Mouse (Mus musculus) urinary bladder, postnatal 4 days (tissue): Measurements from ENCODE around the gene Thtpa.
A peak's percentile ranks its signal among the peaks of the same experiment; 100 is the strongest.

Source experiments
- DNase-seq, 2 experiments: peaks; one replicate each; pipeline ENCODE4 v3.0.0; 2021 to 2022; ENCODE audit warnings: low spot score in 2 of 2

Thtpa gene

DNA sequence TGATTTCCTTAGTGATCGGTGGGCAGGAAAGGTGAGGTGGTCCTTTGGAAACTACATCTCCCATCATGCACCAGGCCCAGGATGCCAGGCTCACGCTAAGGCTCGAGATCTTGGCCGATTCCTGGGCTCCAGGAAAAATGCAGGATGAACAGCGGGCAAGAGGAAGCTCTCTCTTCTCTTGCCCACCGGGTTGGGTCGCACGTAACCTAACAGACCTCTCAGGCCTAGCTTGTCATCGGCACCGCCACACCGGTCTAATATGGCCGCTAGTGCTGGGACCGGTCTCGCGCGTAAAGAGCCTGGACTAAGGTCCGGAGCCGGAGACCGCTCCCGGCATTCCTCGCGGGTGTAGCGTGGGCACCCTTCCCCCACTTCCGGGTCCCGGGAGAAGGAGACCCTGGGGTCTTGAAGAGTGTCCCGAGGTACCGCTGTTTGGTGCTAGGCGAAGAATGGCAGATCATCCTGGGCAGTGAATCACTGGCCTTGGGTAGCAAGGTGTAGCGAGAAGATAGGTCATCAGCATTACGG, at the start of gene Thtpa:
Gene Thtpa (plus strand): TSS at position 81 of the 528 bp plus-strand sequence.
- peak; percentile 74 to 77 for DNase-seq

DNA sequence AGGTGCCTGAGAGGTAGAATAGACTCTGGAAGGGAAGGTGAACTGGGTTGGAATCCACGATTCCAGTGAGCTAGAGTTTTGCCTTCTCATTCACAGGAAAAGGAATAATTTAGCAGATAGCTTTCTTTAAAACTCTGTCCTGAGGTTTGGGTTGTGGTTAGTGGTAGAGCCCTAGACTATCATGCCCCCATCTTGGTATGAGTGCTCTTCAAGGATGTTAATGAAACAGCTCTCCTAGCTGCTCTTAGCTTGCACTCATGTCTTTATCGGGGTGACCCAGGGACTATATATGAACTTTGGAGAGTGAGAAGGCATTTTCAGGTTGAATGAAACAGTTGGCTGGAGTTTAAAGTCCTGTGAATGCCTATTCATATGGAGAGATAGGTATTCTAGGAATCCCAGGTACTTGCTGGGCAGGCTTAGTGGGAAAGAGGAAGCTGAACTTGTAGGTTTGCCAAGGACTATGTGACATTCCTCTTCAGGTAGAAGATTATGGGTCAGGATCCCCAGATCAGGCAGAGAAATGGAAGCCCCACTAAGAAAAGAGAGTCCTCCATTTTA, 46.5 kb upstream of the Thtpa start:
- DNase-seq, result no peak

DNA sequence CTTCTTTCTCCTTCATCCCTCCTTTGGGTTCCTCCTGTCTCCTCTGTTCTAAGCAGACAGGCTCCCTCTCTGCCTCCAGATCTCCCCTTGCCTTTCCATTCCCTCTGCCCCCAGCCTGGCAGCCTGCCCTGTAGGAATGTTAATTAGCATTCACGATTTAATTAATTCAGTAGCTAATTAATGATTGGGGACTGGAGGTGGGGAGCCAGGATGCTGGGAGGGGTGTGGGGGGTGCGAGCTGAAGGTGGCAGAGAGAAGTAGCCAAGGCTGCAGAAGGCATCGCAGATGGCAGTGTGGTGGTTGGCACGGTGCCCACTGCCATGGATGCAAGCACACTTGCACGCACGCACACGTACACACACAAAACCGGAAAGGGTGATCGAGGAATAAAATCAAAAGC, 42.1 kb upstream of the Thtpa start:
- DNase-seq, result no peak

DNA sequence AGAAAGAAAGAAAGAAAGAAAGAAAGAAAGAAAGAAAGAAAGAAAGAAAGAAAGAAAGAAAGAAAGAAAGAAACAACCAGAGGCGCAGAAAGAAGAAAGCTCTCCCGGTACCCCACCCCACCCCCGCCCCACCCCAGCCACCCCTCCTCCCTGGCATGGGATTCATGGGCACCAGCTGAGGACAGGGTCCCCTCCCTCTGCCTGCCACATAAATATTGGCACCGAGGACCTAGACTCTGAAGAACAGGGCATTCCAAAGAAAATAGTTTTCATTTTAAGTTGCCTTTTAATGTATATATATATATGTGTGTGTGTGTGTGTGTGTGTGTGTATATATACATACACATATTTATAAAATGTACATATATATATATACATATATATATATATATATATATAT, 41.5 kb upstream of the Thtpa start:
- no peak for DNase-seq

DNA sequence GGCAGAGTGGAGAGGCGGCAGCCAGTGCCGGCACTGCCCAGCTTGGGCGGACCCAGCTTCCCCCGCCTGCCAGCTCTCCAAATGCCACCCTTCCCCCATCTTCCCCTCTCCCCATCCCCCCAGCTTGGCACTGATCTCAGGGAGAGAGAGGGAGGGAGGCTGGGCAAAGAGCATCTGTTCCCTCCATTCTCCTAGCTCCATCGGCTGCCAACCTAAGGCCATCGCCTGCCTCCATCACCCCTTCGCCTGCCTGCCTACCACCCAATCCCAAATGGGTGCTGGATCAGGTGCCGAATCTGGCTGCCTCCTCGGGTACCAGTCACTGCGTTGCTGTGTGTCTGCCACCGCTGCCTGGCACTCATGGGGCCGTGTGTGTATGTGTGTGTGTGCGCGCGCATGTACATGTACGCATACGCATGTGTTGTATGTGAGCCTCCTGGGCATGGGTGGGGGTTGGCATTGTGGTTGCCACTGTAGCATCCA, 40.8 kb upstream of the Thtpa start:
- no peak for DNase-seq

DNA sequence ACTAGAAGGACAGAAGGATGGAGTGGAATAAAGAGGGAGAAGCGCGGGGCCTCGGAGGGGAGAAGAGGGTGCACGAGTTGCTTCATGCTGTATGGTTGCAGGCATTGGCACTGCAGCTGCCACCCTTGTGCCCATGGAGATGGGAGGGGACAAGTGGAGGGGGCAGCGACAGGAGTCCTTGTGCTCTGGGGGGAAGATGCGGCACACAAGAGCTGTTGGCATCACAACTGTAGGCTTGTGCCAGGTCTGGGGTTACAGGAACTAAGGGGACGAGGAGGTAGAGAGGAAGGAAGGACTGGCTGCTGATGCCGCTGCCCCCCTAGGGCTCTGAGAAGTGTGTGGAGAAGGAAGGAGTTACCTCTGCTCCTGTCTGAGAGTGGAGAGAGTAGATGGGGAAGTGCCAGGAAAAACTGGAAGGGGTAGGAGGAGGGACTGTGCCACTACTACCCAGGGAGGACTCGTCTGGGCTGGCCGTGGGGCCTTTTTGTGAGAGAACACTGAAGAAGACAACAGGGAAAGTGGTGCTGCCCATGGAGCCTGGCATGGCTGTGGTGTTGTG, 40.3 kb upstream of the Thtpa start:
- DNase-seq, result no peak

DNA sequence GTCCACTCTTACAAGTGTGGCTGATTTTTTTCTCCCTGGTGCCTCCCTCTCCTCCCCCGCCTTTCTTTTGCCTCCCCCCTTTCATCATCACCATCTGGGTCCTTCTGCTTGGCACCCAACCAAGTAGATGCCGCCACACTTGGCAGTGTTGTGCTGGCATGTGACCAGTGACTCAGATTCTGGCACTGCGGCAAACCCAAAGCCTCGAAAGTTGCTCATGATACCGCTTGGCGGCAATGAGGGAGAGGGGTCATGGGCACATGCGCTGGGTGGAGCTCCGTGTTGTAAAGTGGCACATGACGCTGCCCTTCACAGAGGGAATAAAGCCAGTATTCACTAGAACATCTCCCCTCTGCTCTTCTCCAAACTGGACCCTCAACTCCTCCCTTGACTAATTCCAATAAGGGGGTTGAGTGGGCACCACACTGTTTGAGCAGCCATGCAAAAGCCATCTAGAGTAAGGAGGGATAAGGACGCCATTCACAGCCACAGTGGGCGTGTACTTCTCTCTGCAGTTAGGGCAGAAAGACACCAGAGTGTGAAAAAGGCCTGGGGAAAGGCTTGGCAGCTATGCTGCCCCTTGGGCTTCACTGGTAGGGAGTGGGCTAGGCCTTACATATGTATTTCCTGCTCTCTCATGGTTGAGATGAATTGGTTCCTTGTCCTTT, 39.3 kb upstream of the Thtpa start:
- DNase-seq, result no peak

DNA sequence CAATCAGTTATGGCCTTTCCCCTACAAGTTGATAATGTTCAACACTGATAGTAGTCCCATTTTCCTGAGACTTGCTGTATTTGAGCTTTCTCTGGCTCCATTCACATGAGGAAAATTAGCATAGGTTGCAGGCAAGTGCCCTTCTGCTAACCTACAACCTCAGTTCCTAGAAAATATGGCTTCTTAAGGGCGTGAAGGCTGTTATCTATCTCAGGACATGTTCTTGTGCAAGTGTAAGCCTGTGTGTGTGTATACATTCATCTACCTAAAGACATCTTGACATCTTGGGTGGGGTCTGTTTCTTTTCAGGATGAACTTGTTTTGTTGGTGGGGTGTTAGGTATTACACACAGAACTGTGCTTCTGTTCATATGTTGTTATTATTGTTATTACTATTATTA, 35.6 kb upstream of the Thtpa start:
- DNase-seq, result no peak

DNA sequence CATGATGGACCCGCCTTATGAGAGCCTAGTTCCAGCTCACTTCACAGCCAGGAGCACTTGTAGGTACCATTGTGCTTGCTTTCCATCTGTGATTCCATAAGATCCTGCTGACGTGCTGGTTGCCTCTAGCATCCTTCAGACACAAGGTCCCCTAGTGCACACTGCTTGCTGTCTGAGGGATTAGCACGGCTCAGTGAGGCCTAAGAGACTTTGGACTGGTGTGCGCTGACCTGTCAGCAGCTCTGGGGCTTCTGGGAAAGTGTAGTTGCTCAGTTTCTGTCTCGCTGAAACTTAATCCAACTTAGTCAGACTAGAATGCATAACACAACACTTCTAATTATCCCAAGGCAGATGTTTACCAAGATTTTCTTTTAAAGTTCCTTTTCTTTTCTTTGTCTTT, 34.7 kb upstream of the Thtpa start:
- DNase-seq, result no peak

DNA sequence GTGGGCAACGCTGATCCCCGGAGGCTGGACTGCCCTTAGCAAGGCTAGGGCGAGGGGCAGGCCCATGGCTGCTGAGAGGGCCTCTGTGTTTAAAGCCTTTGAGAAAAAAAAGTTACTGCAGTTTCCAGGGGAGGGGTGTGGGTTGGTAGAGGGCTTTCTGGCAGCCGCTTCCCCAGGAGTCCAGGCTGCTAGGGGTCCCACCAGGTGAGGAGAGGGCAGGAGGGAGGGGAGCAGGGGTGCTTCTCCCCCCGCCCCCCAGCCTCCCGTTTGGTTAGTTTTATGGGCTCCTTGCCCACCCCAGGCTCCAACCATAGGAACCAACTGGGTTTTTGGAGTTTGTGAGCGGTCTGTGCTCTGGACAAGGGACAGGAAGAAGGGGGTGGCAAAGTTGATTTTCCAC, 32.7 kb upstream of the Thtpa start:
- DNase-seq, result no peak

DNA sequence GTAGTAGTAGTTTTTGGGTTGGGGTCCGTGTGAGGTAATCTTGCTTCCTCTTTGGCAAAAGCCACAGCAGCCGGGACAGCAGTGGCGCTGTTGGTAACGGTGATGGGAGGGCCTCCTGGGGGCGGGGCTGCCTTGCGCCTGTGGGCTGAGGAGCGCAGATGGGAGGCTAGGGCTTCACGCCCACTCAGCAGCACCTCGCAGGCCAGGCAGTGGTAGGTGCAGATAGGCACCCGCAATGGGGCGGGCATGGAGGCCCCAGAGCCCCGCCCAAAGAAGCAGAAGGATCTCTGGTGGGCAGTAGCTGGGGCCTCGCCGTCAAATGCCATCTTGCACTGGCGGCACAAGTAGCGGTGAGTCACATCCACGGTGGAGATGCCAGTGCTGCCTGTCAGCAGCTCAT, 32.0 kb upstream of the Thtpa start:
- DNase-seq, result peak in 1 of 2 experiments; percentile 59

DNA sequence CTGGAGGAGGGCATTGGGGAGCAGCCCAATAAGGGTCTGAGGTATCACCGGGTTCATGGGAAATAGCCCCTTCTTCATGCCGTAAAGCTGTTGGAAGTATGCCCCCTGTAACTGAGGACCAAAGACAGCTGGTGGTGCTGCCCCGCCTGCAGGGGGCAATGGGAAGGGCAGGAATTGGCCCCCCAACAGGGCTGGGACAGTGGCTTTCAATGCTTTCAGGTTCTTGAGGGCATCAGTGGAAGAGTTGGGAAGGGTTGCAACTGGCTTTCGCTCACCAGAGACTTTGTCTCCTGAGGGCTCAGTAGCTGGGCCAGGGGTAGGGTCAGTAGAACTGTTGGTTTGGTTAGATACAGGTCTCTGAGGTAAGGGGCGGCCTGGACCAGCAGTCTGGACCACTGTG, 31.5 kb upstream of the Thtpa start:
- no peak for DNase-seq

DNA sequence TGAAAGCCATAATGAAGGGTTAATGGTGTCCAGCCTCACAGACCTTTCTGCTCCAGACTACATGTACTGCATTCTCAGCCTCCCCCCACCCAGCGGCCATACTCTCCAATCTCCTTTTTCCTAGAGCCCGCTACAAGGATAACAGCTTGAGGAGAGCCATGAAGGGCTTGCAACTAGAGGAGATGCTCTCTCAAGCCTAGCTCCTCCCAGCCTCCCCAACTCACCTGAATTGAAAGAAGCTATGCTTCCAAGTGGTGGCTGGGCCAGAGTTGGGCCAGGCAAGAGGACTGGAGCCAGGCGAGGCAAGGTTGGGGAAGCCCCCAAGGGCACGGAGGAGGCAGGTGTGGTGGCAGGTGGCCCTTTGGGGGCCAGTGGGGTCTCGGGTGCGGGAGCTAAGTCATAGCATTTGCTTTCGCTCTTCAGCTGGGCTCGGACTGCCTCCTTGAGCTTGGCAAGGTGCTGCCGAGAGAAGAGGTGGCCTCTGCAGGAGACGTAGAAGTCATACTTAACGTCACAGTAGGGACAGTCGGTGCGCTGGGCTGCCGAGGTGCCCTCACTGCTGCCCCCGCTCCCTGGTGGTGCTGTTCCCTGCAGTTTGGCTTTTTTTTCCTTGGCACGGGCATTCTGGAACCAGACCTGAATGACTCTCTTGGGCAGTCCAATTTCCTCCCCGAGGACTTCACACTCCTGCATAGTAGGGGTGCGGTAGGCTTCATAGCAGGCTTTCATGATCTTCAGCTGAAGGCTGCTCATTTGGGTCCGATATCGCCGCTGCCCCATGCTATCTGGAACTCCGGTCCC, 30.8 kb upstream of the Thtpa start:
- no peak for DNase-seq

DNA sequence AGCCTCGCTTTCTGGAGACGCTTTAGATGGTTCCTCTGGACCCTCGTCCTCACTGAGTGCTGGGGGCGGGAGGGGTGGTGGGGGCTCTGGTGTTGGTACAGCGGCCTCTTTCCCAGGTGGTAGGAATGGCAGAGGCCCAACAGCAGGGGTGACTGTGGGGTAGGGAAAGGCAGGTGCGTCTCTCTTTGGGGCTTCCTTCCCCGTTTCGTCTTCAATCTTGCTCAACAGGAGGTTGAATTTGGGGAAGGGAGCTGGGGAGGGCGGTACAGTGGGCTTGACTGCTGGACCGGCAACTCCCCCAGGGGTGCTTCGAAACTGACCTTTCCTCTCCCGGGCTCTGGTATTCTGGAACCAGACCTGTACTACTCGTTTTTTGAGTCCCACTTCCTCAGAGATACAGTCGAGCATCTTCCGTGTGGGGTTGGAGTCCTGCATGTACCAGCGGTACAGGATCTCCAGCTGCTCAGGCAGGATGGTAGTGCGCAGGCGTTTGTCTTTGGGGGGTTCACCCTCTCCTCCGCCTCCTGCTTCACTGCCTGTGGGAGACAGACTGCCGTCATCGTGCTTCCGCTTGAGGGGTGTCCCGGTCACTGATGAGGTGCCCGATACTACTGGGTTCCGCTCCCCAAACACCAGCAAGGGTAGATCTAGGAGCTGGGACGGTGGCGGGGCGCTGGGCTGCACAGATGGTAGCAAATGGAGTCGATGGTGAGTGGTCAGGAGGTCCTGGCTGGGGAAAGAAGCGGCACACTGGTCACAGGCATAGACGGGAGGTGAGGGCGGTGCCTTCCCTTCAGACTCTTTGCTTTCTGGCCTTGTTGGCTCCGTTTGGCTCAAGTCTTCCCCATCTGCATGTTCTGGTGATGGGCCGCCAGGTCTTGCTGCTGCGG, 29.9 kb upstream of the Thtpa start:
- no peak for DNase-seq

DNA sequence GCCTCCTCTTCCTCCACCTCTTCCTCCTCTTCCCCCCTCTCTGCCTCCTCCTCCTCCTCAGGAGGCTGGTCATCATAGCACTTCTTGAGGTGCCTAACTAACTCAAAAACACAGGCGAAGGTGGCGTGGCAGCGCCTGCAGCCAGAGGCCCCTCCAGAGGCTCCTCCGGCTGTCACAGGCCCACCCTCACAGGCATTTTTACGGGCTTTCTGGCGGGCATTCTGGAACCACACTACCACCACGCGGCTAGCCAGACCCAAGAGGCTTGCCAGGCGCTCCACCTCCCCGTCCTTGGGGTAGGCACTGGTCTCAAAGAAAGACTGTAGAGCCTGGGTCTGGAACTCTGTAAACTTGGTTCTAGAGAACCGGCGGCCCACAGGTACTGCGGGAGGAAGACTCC, 29.2 kb upstream of the Thtpa start:
- no peak for DNase-seq

DNA sequence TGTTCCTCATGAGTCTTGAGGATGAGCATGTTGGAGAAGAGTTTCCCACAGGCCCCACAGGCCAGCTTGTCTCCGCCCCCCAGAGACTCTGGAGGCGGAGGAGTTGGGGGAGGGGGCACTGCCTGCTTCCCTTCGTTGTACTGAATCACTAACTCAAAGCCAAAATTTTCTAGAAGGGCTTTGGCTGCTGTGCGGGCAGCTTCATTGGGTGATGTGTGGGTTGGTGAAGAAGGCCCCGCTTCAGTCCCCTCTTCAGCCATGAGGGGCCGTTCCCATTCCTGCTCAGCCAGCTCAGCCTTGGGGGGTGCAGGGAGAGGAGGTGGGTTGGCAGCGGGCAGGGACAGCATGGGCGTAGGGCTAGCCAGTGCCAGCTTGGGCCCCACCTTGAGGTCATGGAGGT, 28.5 kb upstream of the Thtpa start:
- DNase-seq, result no peak

DNA sequence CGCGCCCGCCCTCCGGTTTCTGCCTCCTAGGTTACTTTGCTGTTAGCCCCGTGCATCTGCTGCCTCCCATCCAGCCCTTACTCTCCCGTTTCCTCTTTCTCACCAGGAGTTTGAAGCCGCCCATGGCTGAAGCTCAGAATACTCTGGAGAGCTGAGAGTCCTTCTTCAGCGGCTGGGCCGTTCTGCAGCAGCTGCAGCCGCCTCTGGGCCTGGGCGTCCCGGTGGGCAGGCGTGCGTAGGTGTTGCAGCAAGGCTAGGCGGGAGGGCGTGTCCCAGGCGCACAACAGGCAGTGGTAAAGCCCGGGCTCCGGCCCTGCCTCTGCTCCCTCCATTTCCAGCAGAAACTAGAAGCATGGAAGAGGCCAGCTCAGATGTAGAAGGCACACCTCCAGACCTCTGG, 22.8 kb upstream of the Thtpa start:
- peak in 1 of 2 experiments; percentile 58 for DNase-seq

DNA sequence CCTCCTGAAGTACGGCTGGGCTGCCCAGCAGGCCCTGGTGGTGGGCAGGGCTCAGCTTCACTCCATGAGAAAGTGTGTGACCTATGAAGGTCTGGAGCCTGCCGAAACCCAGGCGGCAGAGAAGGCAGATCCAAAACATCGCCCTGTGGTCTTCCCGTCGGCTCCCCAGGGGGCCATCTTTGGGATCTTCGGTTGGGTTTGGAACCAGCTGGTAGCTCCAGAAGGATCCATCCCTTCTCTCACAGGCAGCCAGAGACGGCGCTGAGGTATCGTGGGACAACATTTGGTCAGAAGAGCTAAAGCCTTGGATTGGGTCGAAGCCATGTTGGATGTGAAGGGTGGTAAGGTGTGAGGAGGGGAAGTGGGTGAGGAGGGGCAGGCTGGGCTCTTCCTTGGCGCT, 20.2 kb upstream of the Thtpa start:
- DNase-seq, result peak in 1 of 2 experiments; percentile 54

DNA sequence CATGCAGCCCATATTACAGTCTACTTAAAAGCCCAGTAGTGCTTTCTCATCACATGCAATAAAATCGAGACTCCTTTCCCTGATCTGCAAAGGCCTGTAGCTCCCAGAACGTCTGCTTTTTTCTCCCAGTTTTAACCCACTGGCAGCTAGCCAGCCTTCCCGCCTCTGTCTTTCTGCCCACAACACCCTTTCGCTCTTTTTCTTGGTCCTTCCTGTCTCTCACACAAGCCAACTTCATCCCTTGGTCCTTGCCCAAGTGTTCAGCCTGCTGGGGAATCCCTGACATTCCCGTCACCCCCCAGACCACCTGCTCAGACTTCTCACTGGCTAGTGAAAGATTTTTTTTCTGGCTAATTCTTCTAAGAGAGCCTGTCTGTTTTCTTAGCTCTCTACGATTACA, 18.4 kb upstream of the Thtpa start:
- peak in 1 of 2 experiments; percentile 58 for DNase-seq

DNA sequence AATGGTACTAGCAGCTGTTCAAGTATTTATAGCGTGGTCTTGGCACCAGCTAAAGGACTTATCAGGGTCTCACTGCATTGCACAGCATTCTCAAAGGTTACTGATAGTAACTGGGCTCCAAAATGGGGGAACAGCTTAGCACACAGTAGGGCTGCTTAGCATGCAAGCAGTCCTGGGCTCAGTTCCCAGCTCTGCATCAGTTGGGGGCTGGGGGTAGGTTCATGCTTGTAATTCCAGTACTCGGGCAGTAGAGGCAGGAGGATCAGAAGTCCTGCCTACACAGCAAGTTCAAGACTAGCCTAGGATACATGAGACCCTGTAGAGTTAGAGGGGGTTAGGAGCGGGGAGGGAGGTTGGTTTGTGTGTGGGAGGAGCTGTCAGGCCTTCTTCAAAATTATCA, 17.6 kb upstream of the Thtpa start:
- no peak for DNase-seq
